ENCODE assay signal across 9 mouse cellular contexts in the genomic region with DNA sequence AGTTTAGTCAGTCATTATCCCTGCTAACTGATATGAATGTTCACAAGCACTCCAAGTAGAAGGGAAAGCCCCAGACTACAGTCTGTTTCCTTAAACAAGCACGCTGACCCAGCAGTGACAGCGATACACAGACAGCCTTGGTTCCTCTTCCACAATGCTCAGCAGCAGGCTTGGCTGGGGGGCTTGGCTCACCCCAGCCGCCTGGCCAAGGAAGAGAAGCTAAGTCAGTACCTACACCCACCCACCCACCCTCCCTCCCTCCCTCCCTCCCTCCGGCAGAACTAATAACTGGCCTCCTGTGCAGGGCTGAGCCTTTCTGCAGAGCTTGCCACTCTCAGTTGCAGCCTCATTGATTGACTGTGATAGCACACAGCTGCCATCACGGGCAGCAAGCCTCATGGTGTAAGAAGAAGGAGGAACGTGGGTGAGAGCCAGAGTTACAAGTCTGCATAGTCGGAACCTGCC. TPM values are rescaled to one million over a fixed set of nuclear protein-coding genes. Genes with fewer than 3 reads are reported as not detected.
DNase-seq lines count a peak whose midpoint lies in the region; TF ChIP-seq lines count a peak whose summit lies in the region.
"Had no signal": no experiment of that assay in that cellular context is flagged by ENCODE, and none has a peak within 500 bp of the region (broad histone marks: within the 10 kb centered on the region; RNA-seq: fewer than 3 reads in every experiment).

No protein-coding gene starts in this region.

- peaks cover 45% of the 10 kb centered on the region for H3K27me3 ChIP-seq in megakaryocyte, embryonic 14.5 days (replicated peaks)
- H3K27me3 ChIP-seq: Patski had no signal

- peaks cover 35% of the 10 kb centered on the region for H3K4me1 ChIP-seq in cortical plate, adult 2 months (ENCODE audit: control insufficient read depth, insufficient read depth, low read length)
- peaks cover 15% of the 10 kb centered on the region for H3K4me1 ChIP-seq in megakaryocyte, embryonic 14.5 days

- TF ChIP-seq POLR2A in cortical plate, adult 2 months (IDR thresholded peaks at IDR 0.05; ENCODE audit: extremely low read depth, insufficient read depth, low read length): no peak

- peak; percentile 44 to 71 for DNase-seq in layer of hippocampus, adult 2 months (ENCODE audit: low spot score in 2 of 2)
- no peak for DNase-seq in layer of hippocampus, adult 9-10 months (ENCODE audit: low spot score)
- peak; percentile 31 to 56 for DNase-seq in heart, postnatal 14 days
- no peak for DNase-seq in cerebellum, adult 9-11 months
- no peak for DNase-seq in cerebellum, postnatal 14 days
- DNase-seq in adrenal gland, adult 18-20 months (ENCODE audit: low spot score in 2 of 2): no peak

- intact Hi-C loops in heart, postnatal 14 days (cut with DNase I): no loop called here

- no peak for TF ChIP-seq CTCF in layer of hippocampus, adult 2 months (conservative IDR thresholded peaks at IDR 0.05)
- TF ChIP-seq CTCF in cortical plate, adult 2 months (IDR thresholded peaks at IDR 0.05; ENCODE audit: extremely low read depth, insufficient read depth, low read length): no peak

- H3K9me3 ChIP-seq in megakaryocyte, embryonic 14.5 days: peaks cover 2% of the 10 kb centered on the region; the same call in 1 of the 2 replicates

- H3K27ac ChIP-seq in layer of hippocampus, adult 2 months: peak overlapping the region; percentile 80
- peak overlapping the region; percentile 40 for H3K27ac ChIP-seq in cortical plate, adult 2 months (ENCODE audit: insufficient read depth, low read length)

- no peaks in the 10 kb centered on the region for H3K36me3 ChIP-seq in megakaryocyte, embryonic 14.5 days (replicated peaks; ENCODE audit: low read length)

- H3K4me3 ChIP-seq in layer of hippocampus, adult 2 months: no peak overlapping the region
- no peak overlapping the region for H3K4me3 ChIP-seq in cortical plate, adult 2 months (ENCODE audit: insufficient read depth, low read length)
- peak overlapping the region; percentile 64 for H3K4me3 ChIP-seq in megakaryocyte, embryonic 14.5 days (replicated peaks)

RNA-seq across cellular contexts. Expression of a gene that starts 38.5 kb away (rescaled TPM):
- total RNA-seq in layer of hippocampus, adult 2 months (2021): 10 to 100 TPM; 47.9 to 51.4 TPM
- polyA plus RNA-seq in cortical plate, adult 2 months (2012; rRNA removed): 39.2 and 43.7 TPM in 2 replicates
- 10 to 100 TPM; 19.9 to 20.6 TPM for total RNA-seq in heart, postnatal 14 days (2021)
- polyA plus RNA-seq in megakaryocyte, embryonic 14.5 days (2012; ENCODE audit: insufficient read depth, low replicate concordance): 0.43 TPM in 1 of 2 replicates, not detected in the other
- 1 to 10 TPM; 5.4 to 6.8 TPM for total RNA-seq in adrenal gland, adult 18-20 months (2021)

Comparison
In these comparisons a context has a peak if more than half of its experiments do, and no peak if none do; other contexts are left out.
1. DNase-seq: peak in layer of hippocampus, adult 2 months (2 of 2) and heart, postnatal 14 days (2 of 2); none in layer of hippocampus, adult 9-10 months (single experiment), cerebellum, adult 9-11 months (single experiment), cerebellum, postnatal 14 days (0 of 2) and adrenal gland, adult 18-20 months (0 of 2).